Mouse (Mus musculus) lung, embryonic 15.5 days (tissue): ENCODE data around the gene Zfp64. TPM values are rescaled to one million over a fixed set of nuclear protein-coding genes. Genes with fewer than 3 reads are reported as not detected.
A peak's percentile ranks its signal among the peaks of the same experiment; 100 is the strongest.

ENCODE experiments used
- ATAC-seq: fragments of 200-750 bp; cut with Nextera tagmentation; 2 replicates; pipeline ENCODE4 v1.8.0; 2017; ENCODE audit warnings: moderate number of reproducible peaks, borderline replicate concordance; ENCODE audit not compliant: low FRiP score, low TSS enrichment; ENCODE audit errors: extremely low read depth
- H3K27ac ChIP-seq: fragments of 300-500 bp; sonication (generic); 2 replicates; pipeline ENCODE4 v1.5.1; 2015; ENCODE audit warnings: moderate library complexity, mild to moderate bottlenecking, inconsistent platforms
- H3K27me3 ChIP-seq: fragments of 300-500 bp; sonication (generic); 2 replicates; pipeline ENCODE4 v1.6.1; 2015; ENCODE audit warnings: inconsistent platforms
- H3K36me3 ChIP-seq: fragments of 300-500 bp; sonication (generic); 2 replicates; pipeline ENCODE4 v1.6.1; 2015; ENCODE audit warnings: inconsistent platforms
- H3K4me1 ChIP-seq: fragments of 300-500 bp; sonication (generic); 2 replicates; pipeline ENCODE4 v1.6.1; 2015; ENCODE audit warnings: inconsistent platforms
- H3K4me2 ChIP-seq: fragments of 300-500 bp; sonication (generic); 2 replicates; pipeline ENCODE4 v1.6.1; 2015; ENCODE audit warnings: inconsistent platforms, mild to moderate bottlenecking, moderate library complexity
- H3K4me3 ChIP-seq: fragments of 300-500 bp; sonication (generic); 2 replicates; pipeline ENCODE4 v1.5.1; 2015; ENCODE audit warnings: mild to moderate bottlenecking, inconsistent platforms
- H3K9ac ChIP-seq: fragments of 300-500 bp; sonication (generic); 2 replicates; pipeline ENCODE4 v1.6.1; 2015; ENCODE audit warnings: inconsistent platforms
- H3K9me3 ChIP-seq: fragments of 300-500 bp; sonication (generic); 2 replicates; pipeline ENCODE4 v1.6.1; 2016; ENCODE audit warnings: inconsistent platforms
- WGBS: fragments of 180-500 bp; shearing (Covaris S2); methylation state at CpG from one replicate; pipeline ENCODE4 v1.1.7; 2015; 5-methylcytosine and 5-hydroxymethylcytosine counted together
- polyA plus RNA-seq: library from polyadenylated mRNA; unstranded; fragments of >200 nt; fragmentation: Nextera tagmentation; extraction: Ambion mirVana; gene quantifications from 2 replicates; pipeline ENCODE4 v1.2.1, GENCODE M21; 2015

The Zfp64 gene
- polyA plus RNA-seq, 1 experiment from 2014 or later: 29.8 TPM

DNA sequence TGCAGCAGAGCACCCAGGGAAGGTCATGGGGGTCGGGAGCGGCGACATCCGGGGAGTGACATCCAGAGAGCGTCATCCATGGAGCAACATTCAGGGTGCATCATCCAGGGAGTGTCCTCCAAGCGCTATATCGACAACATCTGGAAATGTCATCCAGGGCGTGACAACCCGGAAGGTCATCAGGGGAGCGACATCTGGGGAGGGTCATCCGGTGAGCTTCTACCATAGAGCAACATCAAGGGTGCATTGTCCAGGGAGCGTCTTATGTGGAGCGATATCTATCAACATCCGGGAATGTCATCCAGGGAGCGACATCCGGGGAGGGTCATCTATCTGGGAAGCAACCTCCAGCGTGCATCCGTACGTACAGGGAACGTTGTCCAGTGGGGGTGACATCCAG, 14.7 kb upstream of the Zfp64 start:
- no peak overlapping the region for H3K4me3 ChIP-seq
- no peak overlapping the region for H3K27ac ChIP-seq
- no peaks in the 10 kb centered on the region for H3K36me3 ChIP-seq
- H3K27me3 ChIP-seq: no peaks in the 10 kb centered on the region
- ATAC-seq: no peak
- H3K9ac ChIP-seq: no peak overlapping the region
- H3K4me2 ChIP-seq: no peak overlapping the region
- H3K4me1 ChIP-seq: no peaks in the 10 kb centered on the region
- WGBS: 93% methylated on average over 20 of the region's 20 CpGs
- no peaks in the 10 kb centered on the region for H3K9me3 ChIP-seq

DNA sequence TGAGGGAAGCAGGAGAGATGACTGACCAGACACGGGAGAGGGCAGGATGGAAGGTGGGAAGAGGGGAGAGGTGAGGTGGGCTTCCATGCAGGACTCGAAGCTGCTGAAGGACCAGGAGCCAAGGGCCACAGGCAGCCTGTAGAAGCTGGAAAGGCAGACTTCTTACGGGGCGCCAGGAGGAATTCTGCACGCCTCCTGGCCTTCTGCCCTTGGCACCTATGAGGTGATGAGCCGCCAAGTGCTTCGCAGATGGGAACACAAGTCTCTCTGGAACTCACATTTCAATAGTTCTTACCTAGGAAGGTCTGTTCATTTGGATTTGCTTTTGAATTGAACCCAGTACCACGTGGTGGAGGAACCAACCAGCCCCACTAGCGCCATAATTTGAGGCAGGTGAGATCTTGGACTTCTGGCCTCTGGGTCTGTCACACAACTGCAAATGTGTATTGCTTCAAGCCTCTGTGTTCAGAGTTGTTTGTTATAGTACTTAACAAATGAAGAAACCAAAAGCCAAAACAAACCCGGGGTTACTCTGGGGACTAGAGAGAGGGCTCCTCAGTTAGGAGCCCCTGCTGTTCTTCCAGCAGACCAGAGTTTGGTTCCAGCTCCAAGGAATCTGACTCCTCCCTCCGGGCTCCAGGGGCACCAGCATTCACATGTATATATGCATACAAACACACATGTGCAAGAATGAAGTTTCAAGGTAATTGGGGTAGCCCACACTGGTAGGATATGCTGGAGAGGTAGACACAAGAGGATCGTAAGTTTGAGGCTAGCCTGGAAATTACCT, 12.9 kb upstream of the Zfp64 start:
- H3K27me3 ChIP-seq: no peaks in the 10 kb centered on the region
- WGBS: 81% methylated on average over 12 of the region's 12 CpGs
- H3K9me3 ChIP-seq: no peaks in the 10 kb centered on the region
- no peak overlapping the region for H3K9ac ChIP-seq
- H3K4me1 ChIP-seq: no peaks in the 10 kb centered on the region
- no peak overlapping the region for H3K4me3 ChIP-seq
- H3K27ac ChIP-seq: no peak overlapping the region
- no peak for ATAC-seq
- H3K36me3 ChIP-seq: no peaks in the 10 kb centered on the region
- H3K4me2 ChIP-seq: no peak overlapping the region

DNA sequence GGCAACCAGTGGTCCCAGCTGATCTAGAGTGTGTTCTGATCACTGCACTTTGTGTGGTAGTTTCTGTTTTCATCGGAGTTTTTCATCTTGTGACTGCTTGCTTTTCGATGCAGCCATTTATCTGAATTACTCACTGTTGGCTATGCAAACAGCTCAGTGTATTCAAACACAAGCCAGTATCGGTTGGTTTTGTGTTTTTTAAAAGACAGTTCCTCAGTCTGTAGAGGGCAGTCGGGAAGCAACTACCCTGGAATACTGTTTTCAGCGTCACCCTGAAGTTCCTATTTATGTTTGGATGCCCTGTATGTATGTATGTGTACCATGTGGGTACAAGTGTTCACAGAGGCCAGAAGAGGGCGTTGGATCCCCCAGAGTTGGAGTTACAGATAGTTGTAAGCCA, 11.1 kb upstream of the Zfp64 start:
- H3K4me1 ChIP-seq: no peaks in the 10 kb centered on the region
- no peak overlapping the region for H3K9ac ChIP-seq
- no peak for ATAC-seq
- no peaks in the 10 kb centered on the region for H3K27me3 ChIP-seq
- H3K4me3 ChIP-seq: no peak overlapping the region
- WGBS: 69% methylated on average over 6 of the region's 6 CpGs
- H3K9me3 ChIP-seq: no peaks in the 10 kb centered on the region
- no peaks in the 10 kb centered on the region for H3K36me3 ChIP-seq
- no peak overlapping the region for H3K4me2 ChIP-seq
- no peak overlapping the region for H3K27ac ChIP-seq

DNA sequence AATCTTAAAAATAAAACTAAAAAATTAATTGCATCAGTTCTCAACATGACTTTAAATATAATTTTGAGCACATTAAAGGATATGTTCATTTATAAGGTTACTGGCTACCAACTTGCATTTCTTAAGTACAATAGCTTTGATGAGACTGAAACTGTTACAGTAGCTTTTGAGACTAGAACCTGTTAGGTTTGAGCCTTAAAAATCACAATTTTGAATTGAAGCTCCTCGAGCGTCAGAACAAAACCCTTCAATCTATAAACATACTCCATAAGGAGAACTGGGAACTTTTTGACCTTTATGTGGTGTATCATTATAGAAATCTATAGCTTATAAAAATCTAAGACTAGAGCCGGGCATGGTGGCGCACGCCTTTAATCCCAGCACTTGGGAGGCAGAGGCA, 9.5 kb upstream of the Zfp64 start:
- Histone ChIP-seq H3K4me3 (no peak overlapping the region), H3K9ac (no peak overlapping the region), H3K27me3 (no peaks in the 10 kb centered on the region), H3K4me1 (no peaks in the 10 kb centered on the region), H3K27ac (no peak overlapping the region), H3K9me3 (no peaks in the 10 kb centered on the region), H3K4me2 (no peak overlapping the region), H3K36me3 (no peaks in the 10 kb centered on the region)
- ATAC-seq: no peak
- 90% methylated on average over 5 of the region's 5 CpGs for WGBS

DNA sequence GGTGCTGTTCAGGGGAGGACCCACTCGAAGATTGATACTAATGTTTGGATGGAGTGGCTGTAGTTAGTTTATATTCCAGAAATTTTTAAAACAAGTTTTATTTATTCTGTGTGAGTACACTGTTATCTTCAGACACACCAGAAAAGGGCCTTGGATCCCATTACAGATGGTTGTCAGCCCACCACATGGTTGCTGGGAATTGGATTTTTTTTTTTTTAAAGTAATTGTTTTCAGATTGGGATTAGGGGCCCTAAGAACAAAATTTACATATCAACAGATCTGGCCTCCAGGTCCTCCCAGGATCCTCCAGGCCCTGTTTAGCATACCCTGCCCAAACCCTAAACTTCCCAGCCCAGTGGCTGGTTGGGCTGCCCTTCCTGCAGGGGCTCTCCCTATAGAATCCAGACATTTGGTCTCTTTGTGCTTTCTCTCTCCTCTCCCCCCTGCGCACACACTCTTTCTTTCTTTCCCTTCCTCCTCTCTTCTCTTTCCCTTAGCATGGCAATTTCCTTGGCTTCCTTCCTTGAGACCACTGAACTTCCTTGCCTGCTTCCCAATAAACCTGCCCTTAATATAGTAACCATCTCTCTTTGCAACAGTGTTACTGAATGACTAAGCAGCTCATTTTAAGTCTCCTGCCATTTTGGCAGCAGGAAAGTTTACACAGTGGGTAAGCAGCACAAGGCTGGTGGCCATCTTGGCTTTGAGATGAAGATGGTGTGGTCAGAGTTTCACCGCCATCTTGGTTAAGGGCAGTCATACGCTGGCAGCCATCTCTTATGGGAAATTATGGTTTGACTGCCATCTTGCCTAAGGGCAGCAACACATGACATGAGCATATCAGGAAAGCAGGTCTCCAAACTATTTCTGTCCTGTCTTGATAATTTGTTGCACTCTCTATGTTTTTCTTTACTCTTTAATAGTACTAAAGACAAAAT, 6.6 kb upstream of the Zfp64 start:
- Histone ChIP-seq H3K4me2 (no peak overlapping the region), H3K27ac (no peak overlapping the region), H3K4me3 (no peak overlapping the region), H3K27me3 (no peaks in the 10 kb centered on the region), H3K9me3 (no peaks in the 10 kb centered on the region), H3K9ac (no peak overlapping the region), H3K4me1 (no peaks in the 10 kb centered on the region), H3K36me3 (no peaks in the 10 kb centered on the region)
- 87% methylated on average over 4 of the region's 4 CpGs for WGBS
- ATAC-seq: no peak

DNA sequence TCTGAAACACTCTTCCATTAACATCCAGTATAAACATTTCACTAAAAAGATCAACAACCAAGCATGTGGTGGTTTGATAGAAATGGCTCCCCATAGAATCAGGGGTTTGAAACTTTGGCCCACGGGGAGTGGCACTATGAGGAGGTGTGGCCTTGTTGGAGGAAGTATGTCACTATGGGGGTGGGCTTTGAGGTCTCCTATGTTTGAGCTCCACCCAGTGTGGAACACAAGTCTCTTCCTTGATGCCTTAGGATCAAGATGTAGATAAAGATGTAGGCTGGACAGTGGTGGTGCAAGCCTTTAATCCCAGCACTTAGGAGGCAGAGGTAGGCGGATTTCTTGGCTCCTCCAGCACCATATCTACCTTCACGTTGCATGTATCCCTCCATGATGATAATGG, 5.4 kb upstream of the Zfp64 start:
- H3K4me3 ChIP-seq: no peak overlapping the region
- no peaks in the 10 kb centered on the region for H3K27me3 ChIP-seq
- no peak overlapping the region for H3K4me2 ChIP-seq
- WGBS: 69% methylated on average over 3 of the region's 3 CpGs
- no peaks in the 10 kb centered on the region for H3K9me3 ChIP-seq
- no peaks in the 10 kb centered on the region for H3K36me3 ChIP-seq
- ATAC-seq: no peak
- no peak overlapping the region for H3K27ac ChIP-seq
- no peak overlapping the region for H3K9ac ChIP-seq
- peaks cover 2% of the 10 kb centered on the region; the same call in 1 of the 2 replicates for H3K4me1 ChIP-seq

DNA sequence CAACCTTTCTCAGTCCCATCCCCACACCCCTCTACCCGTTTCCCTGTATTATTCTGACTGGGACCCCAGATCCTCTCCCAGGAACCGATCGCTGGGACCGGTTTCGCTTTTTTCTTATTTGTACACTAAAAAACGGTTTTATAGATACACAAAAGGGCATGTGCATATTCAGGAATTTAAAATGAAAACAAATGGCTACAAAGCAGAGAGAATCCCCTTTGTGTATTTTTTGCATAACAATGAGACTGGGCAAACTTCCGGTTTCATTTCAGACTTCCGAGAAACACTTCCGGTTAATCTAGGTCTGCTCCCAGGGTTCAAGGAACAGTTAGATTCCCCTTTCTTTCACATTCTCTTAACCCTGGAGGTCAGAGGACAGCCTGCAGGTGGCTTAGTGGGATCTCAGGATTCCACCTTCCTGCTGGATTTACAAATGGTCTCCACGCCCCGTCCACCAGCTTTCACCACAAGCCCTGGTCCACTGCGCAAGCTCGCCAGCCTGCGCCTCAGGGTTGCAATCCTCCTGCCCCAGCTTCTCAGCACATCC, 4.0 kb upstream of the Zfp64 start:
- 80% methylated on average over 14 of the region's 14 CpGs for WGBS
- no peak overlapping the region for H3K4me2 ChIP-seq
- no peak for ATAC-seq
- no peaks in the 10 kb centered on the region for H3K36me3 ChIP-seq
- no peaks in the 10 kb centered on the region for H3K27me3 ChIP-seq
- H3K27ac ChIP-seq: no peak overlapping the region
- H3K9ac ChIP-seq: no peak overlapping the region
- no peaks in the 10 kb centered on the region for H3K9me3 ChIP-seq
- no peak overlapping the region for H3K4me3 ChIP-seq
- peaks cover 8% of the 10 kb centered on the region for H3K4me1 ChIP-seq

DNA sequence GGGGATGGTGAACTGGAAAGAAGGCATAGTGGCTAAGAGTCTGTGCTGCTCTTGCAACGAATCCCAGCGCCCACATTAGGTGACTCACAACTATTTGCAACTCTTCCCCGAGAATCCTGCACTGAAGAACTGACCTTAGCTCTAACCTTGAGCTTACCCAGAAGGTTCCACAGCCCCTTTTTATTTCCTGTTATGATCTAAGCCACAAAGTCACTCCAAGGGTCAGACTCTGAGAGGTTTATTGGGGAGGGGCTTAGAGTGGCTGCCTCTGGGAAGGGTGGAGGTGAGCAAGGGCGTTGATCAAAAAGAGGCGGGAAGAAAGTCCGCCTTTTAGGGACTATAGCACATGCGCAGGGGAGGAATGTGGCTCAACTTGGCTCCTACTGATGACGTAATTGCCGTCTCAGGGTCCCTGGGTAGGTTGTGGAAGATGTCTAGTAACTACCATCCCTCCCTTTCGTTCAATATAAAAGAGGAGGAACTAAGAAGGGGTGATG, 511 bp upstream of the Zfp64 start:
- ATAC-seq: 0 out of 2 replicates have a peak, but pooled peaks have one; percentile 16
- H3K36me3 ChIP-seq: peaks cover 6% of the 10 kb centered on the region; the same call in 1 of the 2 replicates
- H3K4me2 ChIP-seq: peak overlapping the region; percentile 91
- no peak overlapping the region for H3K9ac ChIP-seq
- H3K4me1 ChIP-seq: peaks cover 17% of the 10 kb centered on the region
- no peaks in the 10 kb centered on the region for H3K9me3 ChIP-seq
- H3K27me3 ChIP-seq: no peaks in the 10 kb centered on the region
- WGBS: 49% methylated on average over 10 of the region's 10 CpGs
- peak overlapping the region; percentile 66 for H3K27ac ChIP-seq
- H3K4me3 ChIP-seq: peak overlapping the region; percentile 84

DNA sequence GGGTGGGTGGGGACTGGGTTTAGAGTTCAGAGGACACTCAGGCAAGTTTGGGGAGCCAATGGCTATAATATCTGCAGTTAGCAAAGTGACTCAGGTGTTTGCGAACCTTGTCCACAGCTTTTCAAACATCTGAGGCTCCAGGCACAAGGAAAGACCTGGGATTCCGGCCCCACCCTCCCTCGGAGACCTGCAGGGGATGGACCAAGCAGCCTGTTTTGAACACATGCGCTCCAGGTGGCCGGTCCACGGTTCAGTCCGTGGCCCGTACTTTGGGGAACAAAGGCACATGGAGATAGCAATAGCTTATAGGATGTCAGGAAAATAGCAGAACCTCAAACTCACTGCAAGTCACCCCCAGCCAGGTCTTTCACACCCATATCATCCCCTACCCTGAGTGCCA, 1.0 kb downstream of the Zfp64 start:
- H3K4me2 ChIP-seq: peak overlapping the region; percentile 91
- H3K27me3 ChIP-seq: no peaks in the 10 kb centered on the region
- H3K4me3 ChIP-seq: peak overlapping the region; percentile 84
- H3K9ac ChIP-seq: peak overlapping the region; percentile 90
- H3K27ac ChIP-seq: peak overlapping the region; percentile 66; the same call in 1 of the 2 replicates
- peaks cover 17% of the 10 kb centered on the region for H3K4me1 ChIP-seq
- peaks cover 20% of the 10 kb centered on the region for H3K36me3 ChIP-seq
- WGBS: 7% methylated on average over 8 of the region's 8 CpGs
- no peaks in the 10 kb centered on the region for H3K9me3 ChIP-seq
- 0 out of 2 replicates have a peak, but pooled peaks have one; percentile 4 for ATAC-seq

DNA sequence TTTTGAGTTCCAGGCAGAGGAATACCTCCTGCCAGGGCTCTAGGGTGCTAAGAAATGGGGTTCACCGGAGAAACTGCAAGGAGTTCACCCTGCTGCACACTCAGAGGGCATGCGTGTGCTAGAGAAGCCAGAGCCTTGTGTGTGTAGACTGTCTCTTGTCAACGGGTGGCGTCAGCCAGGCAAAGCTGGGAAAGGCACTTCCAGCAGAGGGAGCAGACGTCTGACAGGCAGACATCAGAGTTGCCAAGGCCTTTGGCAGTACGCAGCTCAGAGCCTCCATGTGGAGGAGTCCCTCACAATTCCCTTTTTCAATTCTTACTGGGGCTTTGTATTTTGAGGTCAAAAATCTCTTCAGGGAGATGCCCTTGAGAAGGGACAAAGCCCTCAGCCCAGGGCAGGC, 6.9 kb downstream of the Zfp64 start:
- Histone ChIP-seq H3K9me3 (no peaks in the 10 kb centered on the region), H3K36me3 (peaks cover 62% of the 10 kb centered on the region), H3K9ac (no peak overlapping the region), H3K27ac (no peak overlapping the region), H3K4me1 (peaks cover under 1% of the 10 kb centered on the region), H3K4me2 (no peak overlapping the region), H3K27me3 (no peaks in the 10 kb centered on the region), H3K4me3 (no peak overlapping the region)
- ATAC-seq: no peak
- 81% methylated on average over 6 of the region's 6 CpGs for WGBS

DNA sequence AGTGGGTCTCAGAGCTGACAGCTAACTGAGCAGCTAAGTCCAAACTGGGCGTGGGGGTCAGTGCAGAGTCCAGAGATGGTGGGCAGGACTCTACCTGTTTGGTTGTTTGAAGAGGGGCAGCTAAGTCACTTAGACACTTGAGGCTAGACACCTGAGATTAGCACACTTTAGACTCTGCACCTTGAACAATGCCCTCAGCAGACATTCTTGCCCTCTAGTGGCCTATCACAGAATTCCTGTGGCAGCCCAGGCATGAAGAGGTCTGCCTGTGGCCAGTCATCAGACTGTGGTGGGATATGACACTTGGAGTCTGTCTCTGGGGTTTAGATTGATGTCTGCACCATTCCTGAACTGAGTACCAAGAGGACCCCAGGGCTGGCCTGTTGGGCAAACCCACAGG, 7.7 kb downstream of the Zfp64 start:
- 84% methylated on average over 1 of the region's 1 CpGs for WGBS
- Histone ChIP-seq H3K4me3 (no peak overlapping the region), H3K4me1 (no peaks in the 10 kb centered on the region), H3K27me3 (no peaks in the 10 kb centered on the region), H3K27ac (no peak overlapping the region), H3K4me2 (no peak overlapping the region), H3K9me3 (no peaks in the 10 kb centered on the region), H3K36me3 (peaks cover 66% of the 10 kb centered on the region), H3K9ac (no peak overlapping the region)
- ATAC-seq: no peak
